Mouse (Mus musculus) limb, embryonic 10.5 days (tissue): Measurements from ENCODE around the gene Olfr1367. TPM values are rescaled to one million over a fixed set of nuclear protein-coding genes. Genes with fewer than 3 reads are reported as not detected.

Experiments
- DNase-seq: peaks from one replicate; pipeline ENCODE4 v3.0.0-alpha.2; 2017; ENCODE audit warnings: low spot score
- H3K27ac ChIP-seq: fragments of 300-500 bp; sonication (generic); 2 replicates; pipeline ENCODE4 v1.5.1; 2016; ENCODE audit warnings: mild to moderate bottlenecking
- H3K27me3 ChIP-seq: fragments of 300-500 bp; sonication (generic); 2 replicates; pipeline ENCODE4 v1.6.1; 2016; ENCODE audit warnings: low read depth, mild to moderate bottlenecking; ENCODE audit not compliant: poor library complexity, severe bottlenecking
- H3K36me3 ChIP-seq: fragments of 300-500 bp; sonication (generic); 2 replicates; pipeline ENCODE4 v1.6.1; 2016; ENCODE audit warnings: mild to moderate bottlenecking, moderate library complexity
- H3K4me1 ChIP-seq: fragments of 300-500 bp; sonication (generic); 2 replicates; pipeline ENCODE4 v1.6.1; 2016
- H3K4me3 ChIP-seq: fragments of 300-500 bp; sonication (generic); 2 replicates; pipeline ENCODE4 v1.5.1; 2016; ENCODE audit warnings: mild to moderate bottlenecking, moderate library complexity
- H3K9me3 ChIP-seq: fragments of 300-500 bp; sonication (generic); replicated peaks from 2 replicates; pipeline ENCODE4 v1.6.1; 2016; ENCODE audit warnings: mild to moderate bottlenecking
- WGBS: fragments of 180-500 bp; shearing (Covaris S2); methylation state at CpG from one replicate; pipeline ENCODE4 v1.1.7; 2016; 5-methylcytosine and 5-hydroxymethylcytosine counted together
- polyA plus RNA-seq: library from polyadenylated mRNA; unstranded; fragments of >200 nt; fragmentation: Nextera tagmentation; extraction: Ambion mirVana; gene quantifications from 2 replicates; pipeline ENCODE4 v1.2.1, GENCODE M21; 2016

Gene Olfr1367
- not detected in 2 replicates for polyA plus RNA-seq

DNA sequence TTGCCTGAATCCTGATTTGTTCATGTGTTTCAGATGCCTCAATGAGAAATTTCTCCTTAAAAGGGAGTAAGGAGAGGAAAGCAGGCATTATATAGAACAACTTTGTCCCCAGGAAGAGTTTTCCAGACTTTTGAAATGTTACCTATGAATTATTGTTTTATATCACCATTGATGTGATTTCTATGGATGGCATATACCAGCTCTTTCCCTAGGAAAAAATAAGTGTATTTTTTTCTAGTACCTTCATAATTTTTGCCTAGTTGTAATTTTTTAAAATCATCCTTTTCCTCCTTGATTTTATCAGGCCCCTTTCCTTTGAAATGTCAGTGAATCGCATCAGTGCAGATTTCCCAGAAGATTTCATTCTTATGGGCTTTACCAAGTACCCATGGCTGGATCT lies at the start of gene Olfr1367:
TSS of gene Olfr1367 (plus strand) at position 301 of the 400 bp plus-strand sequence.
- no peak within 1 kb of the TSS for H3K4me3 ChIP-seq
- H3K9me3 ChIP-seq = no peaks in the 10 kb centered on the region
- 94% methylated on average over 1 of the region's 1 CpGs for WGBS
- H3K27ac ChIP-seq = no peak within 1 kb of the TSS
- no peak for DNase-seq
- no peaks in the 10 kb centered on the region for H3K4me1 ChIP-seq
- H3K27me3 ChIP-seq = no peaks in the 10 kb centered on the region
- no peaks in the 10 kb centered on the region for H3K36me3 ChIP-seq

DNA sequence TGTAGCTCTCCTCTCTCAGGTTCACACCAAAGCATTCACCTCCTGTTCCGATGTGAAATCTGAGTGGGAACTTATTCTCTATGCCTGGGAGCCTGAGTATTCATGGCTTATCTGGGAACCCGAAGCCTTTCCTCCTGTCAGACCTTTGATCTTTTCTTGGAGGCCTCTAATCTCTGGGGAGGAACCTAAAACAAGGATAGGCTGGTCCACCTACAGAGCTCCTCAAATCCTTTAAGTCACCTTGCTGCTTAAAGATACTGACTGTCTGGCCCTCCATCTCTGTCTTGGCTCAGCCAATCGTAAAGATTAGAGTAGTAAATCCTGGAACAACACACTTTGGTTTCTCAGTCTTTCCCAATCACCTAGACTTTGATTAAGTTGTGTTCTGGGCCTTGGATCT lies 48.2 kb upstream of the Olfr1367 start:
- no peak overlapping the region for H3K4me3 ChIP-seq
- DNase-seq = no peak
- H3K36me3 ChIP-seq = no peaks in the 10 kb centered on the region
- 25% methylated on average over 3 of the region's 3 CpGs for WGBS
- H3K4me1 ChIP-seq = no peaks in the 10 kb centered on the region; the same call in 1 of the 2 replicates
- H3K9me3 ChIP-seq = no peaks in the 10 kb centered on the region
- no peak overlapping the region for H3K27ac ChIP-seq
- H3K27me3 ChIP-seq = no peaks in the 10 kb centered on the region

DNA sequence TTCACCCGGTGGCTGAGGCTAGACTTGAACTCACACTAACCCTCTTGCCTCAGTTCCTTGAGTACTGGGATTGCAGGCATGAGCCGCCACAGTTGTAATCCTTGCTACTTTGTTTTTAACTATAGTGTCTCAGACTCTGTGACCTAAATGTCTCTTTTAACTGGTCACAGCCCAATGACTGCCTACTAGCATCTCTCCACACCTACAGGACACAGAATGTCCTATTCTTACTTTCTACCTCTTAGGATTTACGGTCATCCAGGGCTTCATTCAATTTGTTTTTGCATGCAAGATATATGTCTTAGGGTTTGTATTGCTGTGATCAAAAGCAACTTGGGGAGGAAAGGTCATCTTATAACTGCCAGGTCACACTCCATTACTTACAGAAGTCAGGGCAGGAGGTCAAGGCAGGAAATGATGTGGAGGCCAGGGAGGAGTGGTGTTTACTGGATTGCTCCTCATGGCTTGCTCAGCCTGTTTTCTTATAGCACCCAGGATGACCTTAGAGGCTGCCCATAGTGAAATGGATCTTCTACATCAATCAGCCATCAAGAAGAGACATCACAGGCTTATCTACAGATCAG lies 42.1 kb upstream of the Olfr1367 start:
- Histone ChIP-seq H3K27me3 (no peaks in the 10 kb centered on the region), H3K4me1 (peaks cover 14% of the 10 kb centered on the region), H3K27ac (no peak overlapping the region), H3K4me3 (no peak overlapping the region), H3K9me3 (no peaks in the 10 kb centered on the region), H3K36me3 (no peaks in the 10 kb centered on the region)
- no peak for DNase-seq
- 14% methylated on average over 3 of the region's 3 CpGs for WGBS

DNA sequence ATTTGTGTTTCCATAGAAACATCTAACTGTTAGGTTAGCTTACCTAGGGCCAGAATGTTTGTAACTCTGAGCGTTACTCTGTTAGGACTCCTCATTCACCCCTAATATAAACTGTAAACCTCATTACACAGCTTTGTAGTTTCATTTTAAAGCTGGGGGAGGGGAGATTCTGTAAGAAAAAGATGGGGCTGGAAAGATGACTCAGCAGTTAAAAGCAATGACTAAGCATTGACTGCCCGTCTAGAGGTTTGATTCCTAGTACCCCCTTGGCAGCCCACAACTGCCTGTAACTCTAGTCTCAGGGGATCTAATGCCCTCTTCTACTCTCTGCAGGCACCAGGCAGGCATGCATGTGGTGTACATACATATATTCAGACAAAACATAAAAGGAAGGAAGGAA lies 36.9 kb upstream of the Olfr1367 start:
- H3K9me3 ChIP-seq = no peaks in the 10 kb centered on the region
- DNase-seq = no peak
- no peak overlapping the region for H3K27ac ChIP-seq
- H3K4me1 ChIP-seq = peaks cover 6% of the 10 kb centered on the region; the same call in 1 of the 2 replicates
- no peaks in the 10 kb centered on the region for H3K27me3 ChIP-seq
- H3K4me3 ChIP-seq = no peak overlapping the region
- 76% methylated on average over 2 of the region's 2 CpGs for whole genome bisulfite sequencing
- H3K36me3 ChIP-seq = no peaks in the 10 kb centered on the region

DNA sequence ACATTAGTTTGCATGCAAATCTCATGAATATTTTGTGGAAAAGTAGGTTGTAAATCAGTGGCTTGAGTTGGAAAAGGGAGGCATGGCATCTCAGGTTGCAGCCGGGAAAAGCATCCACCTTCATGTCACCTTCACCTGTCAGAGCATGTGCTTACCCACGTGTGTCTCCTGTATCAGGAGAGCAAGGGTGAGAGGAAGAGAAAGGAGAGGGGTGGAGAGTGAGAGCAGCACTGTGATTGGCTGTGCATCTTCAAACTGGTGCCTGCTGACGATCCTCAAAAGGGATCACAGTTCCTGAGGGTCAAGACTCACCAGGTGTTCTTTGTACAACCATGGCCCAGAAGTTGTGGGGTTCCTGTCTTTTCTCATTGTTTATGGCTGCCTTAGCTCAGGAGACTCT lies 34.8 kb upstream of the Olfr1367 start, which contains the start of gene Gpx6:
TSS of gene Gpx6 (plus strand) at position 200 of the 400 bp plus-strand sequence.
- WGBS = 33% methylated on average over 3 of the region's 3 CpGs
- H3K27me3 ChIP-seq = no peaks in the 10 kb centered on the region
- no peak within 1 kb of the TSS for H3K27ac ChIP-seq
- no peak within 1 kb of the TSS for H3K4me3 ChIP-seq
- DNase-seq = no peak
- H3K4me1 ChIP-seq = 0 out of 2 replicates have a peak, but pooled peaks cover 3% of the 10 kb centered on the region
- H3K36me3 ChIP-seq = no peaks in the 10 kb centered on the region
- no peaks in the 10 kb centered on the region for H3K9me3 ChIP-seq

DNA sequence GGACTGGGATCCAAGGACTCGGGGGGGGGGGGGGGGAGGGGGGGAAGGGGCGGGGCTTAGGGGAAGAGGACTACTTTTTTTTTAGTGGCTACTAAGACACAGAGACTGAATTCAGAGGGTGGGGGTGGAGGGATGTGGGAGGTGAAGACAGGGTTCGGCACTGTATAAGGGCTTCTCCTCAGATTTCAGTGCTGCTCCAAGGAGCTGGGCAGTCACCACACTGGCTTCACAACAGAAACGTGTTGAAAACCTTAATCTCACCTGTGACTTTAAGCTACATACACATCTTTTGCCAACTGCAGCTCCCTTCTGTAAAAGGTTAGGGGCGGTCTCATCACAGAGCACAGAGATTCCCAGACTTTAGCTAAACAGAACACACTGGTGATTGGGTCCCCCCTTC lies 33.9 kb upstream of the Olfr1367 start:
- H3K9me3 ChIP-seq = no peaks in the 10 kb centered on the region
- 44% methylated on average over 3 of the region's 5 CpGs for WGBS
- no peaks in the 10 kb centered on the region for H3K36me3 ChIP-seq
- H3K4me1 ChIP-seq = 0 out of 2 replicates have a peak, but pooled peaks cover 3% of the 10 kb centered on the region
- no peak overlapping the region for H3K4me3 ChIP-seq
- no peak for DNase-seq
- H3K27me3 ChIP-seq = no peaks in the 10 kb centered on the region
- no peak overlapping the region for H3K27ac ChIP-seq

DNA sequence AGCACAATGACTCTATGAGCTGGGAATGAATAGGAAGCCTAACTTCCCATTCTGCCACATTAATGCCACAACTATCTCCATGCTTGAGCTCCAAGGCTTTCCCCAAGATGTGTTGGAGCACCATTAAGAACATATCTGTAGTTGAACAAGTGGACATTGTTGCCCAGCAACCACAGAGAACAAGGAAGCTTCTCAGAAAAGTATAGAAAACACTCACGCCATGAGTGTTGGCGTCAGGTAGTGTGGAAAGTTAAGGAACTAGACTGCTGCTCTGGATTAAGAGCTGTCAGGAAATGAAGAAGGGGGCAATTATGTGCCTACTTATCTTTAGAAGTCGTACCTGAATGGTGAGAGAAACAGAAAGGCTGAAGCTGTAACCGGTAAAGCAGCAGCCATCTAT lies 32.8 kb upstream of the Olfr1367 start:
- Histone ChIP-seq H3K9me3 (no peaks in the 10 kb centered on the region), H3K4me3 (no peak overlapping the region), H3K4me1 (0 out of 2 replicates have a peak, but pooled peaks cover 3% of the 10 kb centered on the region), H3K27ac (no peak overlapping the region), H3K27me3 (no peaks in the 10 kb centered on the region), H3K36me3 (no peaks in the 10 kb centered on the region)
- no peak for DNase-seq
- WGBS = 86% methylated on average over 4 of the region's 4 CpGs

DNA sequence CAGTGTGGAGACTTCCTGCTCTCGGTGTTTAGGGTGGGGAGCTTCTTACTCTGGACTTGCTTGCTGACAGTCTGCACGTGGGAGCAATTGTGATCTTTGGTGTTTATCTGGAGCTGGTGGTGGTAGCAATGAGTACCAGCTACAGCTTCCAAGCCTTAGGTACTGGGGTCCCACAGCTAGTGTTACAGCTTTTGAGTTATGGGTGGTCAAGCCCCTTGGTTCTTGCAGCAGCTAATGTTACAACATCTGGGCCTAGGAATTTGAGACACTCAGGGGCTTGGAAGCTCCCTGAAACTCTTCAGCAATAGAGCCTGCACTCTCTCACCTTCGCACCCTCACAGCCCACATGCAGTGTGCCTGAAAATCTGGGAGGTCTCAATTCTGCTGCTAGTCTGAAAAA lies 26.4 kb upstream of the Olfr1367 start:
- no peaks in the 10 kb centered on the region for H3K4me1 ChIP-seq
- 68% methylated on average over 3 of the region's 3 CpGs for WGBS

DNA sequence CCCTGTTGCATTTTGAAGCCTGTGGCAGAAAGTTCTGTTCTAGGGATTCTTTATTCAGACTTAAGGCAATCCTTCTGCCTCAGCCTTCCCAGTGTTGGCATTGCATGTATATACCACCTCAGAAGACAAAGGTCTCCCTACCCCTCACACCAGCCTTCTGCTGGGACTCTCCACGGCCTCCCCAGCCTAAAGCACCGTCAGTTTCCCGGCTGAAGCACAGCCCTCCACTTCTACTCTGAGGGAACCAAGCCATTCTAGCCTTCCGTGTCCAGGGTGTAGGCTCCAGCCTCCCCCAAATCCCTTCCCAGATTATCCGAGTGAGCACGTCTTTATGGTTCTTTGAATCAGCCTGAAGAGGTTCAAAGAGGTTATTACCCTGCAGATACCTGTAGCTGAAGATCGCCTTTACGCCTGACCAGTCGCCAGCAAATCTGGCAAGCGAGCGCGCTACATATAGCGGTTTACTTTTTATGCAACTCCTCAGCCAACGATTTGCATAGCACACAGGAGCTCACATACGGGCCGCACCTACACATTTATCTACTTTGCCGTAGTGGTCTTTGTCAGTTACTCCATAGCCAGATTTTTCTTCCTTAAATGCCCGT lies 24.7 kb upstream of the Olfr1367 start:
- no peaks in the 10 kb centered on the region for H3K9me3 ChIP-seq
- H3K36me3 ChIP-seq = no peaks in the 10 kb centered on the region
- peak; percentile 52 for DNase-seq
- WGBS = 2% methylated on average over 18 of the region's 18 CpGs
- no peak overlapping the region for H3K27ac ChIP-seq
- no peaks in the 10 kb centered on the region for H3K27me3 ChIP-seq
- H3K4me1 ChIP-seq = no peaks in the 10 kb centered on the region
- H3K4me3 ChIP-seq = peak overlapping the region; percentile 46

More for the DNA sequence above, 26.4 kb upstream of the Olfr1367 start:
- H3K36me3 ChIP-seq = no peaks in the 10 kb centered on the region
- no peak overlapping the region for H3K4me3 ChIP-seq
- no peak overlapping the region for H3K27ac ChIP-seq
- no peaks in the 10 kb centered on the region for H3K9me3 ChIP-seq
- no peaks in the 10 kb centered on the region for H3K27me3 ChIP-seq
- no peak for DNase-seq

DNA sequence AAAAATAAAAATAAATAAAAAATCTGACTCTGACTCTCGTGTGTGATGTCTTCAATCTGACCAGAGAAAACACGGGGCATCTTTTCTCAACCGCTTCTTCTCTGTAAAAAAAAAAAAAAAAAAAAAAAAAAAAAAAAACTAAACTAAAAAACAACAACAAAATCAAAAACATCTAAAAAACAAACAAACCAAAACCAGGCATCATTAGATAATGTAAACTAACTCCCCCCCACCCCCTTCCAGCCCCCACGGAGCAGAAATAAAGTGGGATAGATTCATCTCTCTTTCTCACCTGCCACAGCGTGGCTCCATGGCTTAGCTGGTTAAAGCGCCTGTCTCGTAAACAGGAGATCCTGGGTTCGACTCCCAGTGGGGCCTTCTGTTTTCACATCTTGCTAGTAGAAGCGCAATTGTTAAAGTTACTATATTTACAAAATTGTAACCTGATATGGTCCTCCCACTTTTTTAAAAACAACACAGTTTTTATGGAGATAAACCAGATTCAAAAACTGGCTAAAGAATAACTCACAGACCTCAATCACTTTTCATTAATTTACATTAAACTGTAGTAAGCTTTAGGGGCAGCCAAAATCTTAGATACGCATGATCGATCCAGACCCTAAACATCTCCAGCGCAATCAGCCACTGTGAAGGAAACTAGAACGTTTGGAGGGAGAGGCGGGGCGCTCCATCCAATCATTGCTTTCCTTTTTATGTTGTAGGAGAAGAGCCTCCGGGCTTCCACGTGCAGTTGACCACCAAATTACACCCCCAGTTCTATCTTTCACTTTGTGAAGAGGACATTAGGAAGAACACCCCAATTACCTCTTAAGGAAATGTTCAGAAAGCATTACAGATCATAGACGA lies 24.0 kb upstream of the Olfr1367 start:
- H3K27me3 ChIP-seq = no peaks in the 10 kb centered on the region
- DNase-seq = peak; percentile 66
- peak overlapping the region; percentile 46 for H3K4me3 ChIP-seq
- WGBS = 15% methylated on average over 18 of the region's 18 CpGs
- no peaks in the 10 kb centered on the region for H3K9me3 ChIP-seq
- no peak overlapping the region for H3K27ac ChIP-seq
- H3K36me3 ChIP-seq = no peaks in the 10 kb centered on the region
- H3K4me1 ChIP-seq = no peaks in the 10 kb centered on the region

DNA sequence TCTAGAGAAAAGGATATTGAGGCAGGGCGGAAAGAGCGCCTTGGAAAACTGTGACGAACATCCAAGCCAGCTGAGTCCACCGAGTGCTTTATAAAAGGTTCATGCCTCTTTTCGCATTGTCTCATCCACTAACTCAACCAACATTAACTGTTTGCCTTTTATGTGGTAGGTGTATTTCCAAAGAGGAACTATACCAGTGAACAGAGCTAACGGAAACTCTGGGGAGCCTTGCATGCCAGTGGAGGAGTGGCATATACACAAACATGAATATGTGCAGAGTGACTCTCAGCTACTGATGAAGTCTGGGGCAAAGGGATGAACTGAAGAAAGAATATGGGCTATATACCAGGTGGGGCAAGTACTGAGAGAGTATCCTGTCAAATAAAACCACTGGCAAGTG lies 23.3 kb upstream of the Olfr1367 start:
- no peaks in the 10 kb centered on the region for H3K36me3 ChIP-seq
- peak overlapping the region; percentile 46; the same call in 1 of the 2 replicates for H3K4me3 ChIP-seq
- no peaks in the 10 kb centered on the region for H3K4me1 ChIP-seq
- H3K27me3 ChIP-seq = no peaks in the 10 kb centered on the region
- 71% methylated on average over 6 of the region's 6 CpGs for WGBS
- no peaks in the 10 kb centered on the region for H3K9me3 ChIP-seq
- DNase-seq = no peak
- no peak overlapping the region for H3K27ac ChIP-seq

DNA sequence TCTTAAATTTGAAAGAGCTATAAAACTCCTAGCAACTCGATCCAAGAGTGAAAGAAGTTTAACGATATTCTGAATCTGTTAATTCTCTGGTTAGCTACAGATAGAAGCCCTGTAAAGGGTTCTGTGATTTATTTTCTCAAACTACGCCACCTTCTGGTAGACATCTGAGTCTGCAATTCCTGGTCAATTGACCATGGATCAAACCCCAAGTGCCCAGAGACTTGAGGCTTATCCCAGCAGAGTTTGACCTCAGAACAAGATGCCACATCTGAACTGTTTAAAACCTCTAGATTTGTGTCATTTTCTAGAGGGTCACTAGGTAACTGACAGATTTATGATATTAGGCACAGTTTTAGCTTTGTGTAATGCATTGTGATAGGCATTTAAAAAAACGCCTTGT lies 20.5 kb upstream of the Olfr1367 start:
- Histone ChIP-seq H3K27ac (no peak overlapping the region), H3K36me3 (no peaks in the 10 kb centered on the region), H3K9me3 (no peaks in the 10 kb centered on the region), H3K4me3 (peak overlapping the region; percentile 59), H3K27me3 (no peaks in the 10 kb centered on the region), H3K4me1 (no peaks in the 10 kb centered on the region)
- no peak for DNase-seq
- WGBS = 7% methylated on average over 4 of the region's 4 CpGs
